Mouse (Mus musculus) hindbrain, embryonic 13.5 days (tissue): ENCODE measurements around the gene Ctsm. TPM values are rescaled to one million over a fixed set of nuclear protein-coding genes. Genes with fewer than 3 reads are reported as not detected.
"Not testable (repeated sequence)": the region's sequence is repeated elsewhere in the genome, so short reads cannot be mapped to it uniquely, and the experiment has no call there.

Source experiments
- ATAC-seq: fragments of 200-750 bp; cut with Nextera tagmentation; 2 replicates; pipeline ENCODE4 v1.8.0; 2017; ENCODE audit warnings: moderate TSS enrichment; ENCODE audit not compliant: low FRiP score
- H3K27ac ChIP-seq: fragments of 300-500 bp; sonication (generic); 2 replicates; pipeline ENCODE4 v1.5.1; 2015; ENCODE audit warnings: inconsistent platforms, mild to moderate bottlenecking, moderate library complexity
- H3K27me3 ChIP-seq: fragments of 300-500 bp; sonication (generic); 2 replicates; pipeline ENCODE4 v1.6.1; 2015; ENCODE audit warnings: mild to moderate bottlenecking, inconsistent platforms
- H3K36me3 ChIP-seq: fragments of 300-500 bp; sonication (generic); 2 replicates; pipeline ENCODE4 v1.6.1; 2015; ENCODE audit warnings: mild to moderate bottlenecking, inconsistent platforms
- H3K4me1 ChIP-seq: fragments of 300-500 bp; sonication (generic); replicated peaks from 2 replicates; pipeline ENCODE4 v1.6.1; 2015; ENCODE audit warnings: inconsistent platforms
- H3K4me2 ChIP-seq: fragments of 300-500 bp; sonication (generic); 2 replicates; pipeline ENCODE4 v1.6.1; 2015; ENCODE audit warnings: inconsistent platforms, mild to moderate bottlenecking, moderate library complexity
- H3K4me3 ChIP-seq: fragments of 300-500 bp; sonication (generic); 2 replicates; pipeline ENCODE4 v1.5.1; 2015; ENCODE audit warnings: mild to moderate bottlenecking, inconsistent platforms
- H3K9ac ChIP-seq: fragments of 300-500 bp; sonication (generic); 2 replicates; pipeline ENCODE4 v1.6.1; 2015; ENCODE audit warnings: mild to moderate bottlenecking, inconsistent platforms
- H3K9me3 ChIP-seq: fragments of 300-500 bp; sonication (generic); 2 replicates; pipeline ENCODE4 v1.6.1; 2016; ENCODE audit warnings: inconsistent platforms
- WGBS: fragments of 180-500 bp; shearing (Covaris S2); methylation state at CpG from one replicate; pipeline ENCODE4 v1.1.7; 2015; 5-methylcytosine and 5-hydroxymethylcytosine counted together
- polyA plus RNA-seq: library from polyadenylated mRNA; unstranded; fragments of >200 nt; fragmentation: Nextera tagmentation; extraction: Ambion mirVana; gene quantifications from 2 replicates; pipeline ENCODE4 v1.2.1, GENCODE M21; 2015

The Ctsm gene
- not detected in 2 replicates for polyA plus RNA-seq

- Histone ChIP-seq H3K4me2 (no peak within 1 kb of the TSS), H3K27me3 (no peaks in the 10 kb centered on the region), H3K9ac (no peak within 1 kb of the TSS), H3K36me3 (no peaks in the 10 kb centered on the region), H3K4me3 (no peak within 1 kb of the TSS), H3K27ac (no peak within 1 kb of the TSS), H3K9me3 (peaks cover 35% of the 10 kb centered on the region), H3K4me1 (no peaks in the 10 kb centered on the region)
- ATAC-seq, result no peak
- WGBS, result 75% methylated on average over 4 of the region's 4 CpGs
Observed at GRCm38 (mm10) chr13:61541631-61542030, at the start of gene Ctsm. Gene Ctsm, minus strand, starts transcription at chr13:61541839.

GRCm38 (mm10) chr13:61570027-61570426 is 28.4 kb upstream of the Ctsm start, which contains the start of gene Cts3:
Gene Cts3, minus strand, starts transcription at chr13:61570127.
- Histone ChIP-seq H3K9me3 (peaks cover 48% of the 10 kb centered on the region), H3K27me3 (no peaks in the 10 kb centered on the region)
- ATAC-seq, result no peak

GRCm38 (mm10) chr13:61568074-61568473 is 26.4 kb upstream of the Ctsm start, which contains the start of gene Gm49352:
Gene Gm49352, minus strand, starts transcription at chr13:61568174.
- H3K4me1 ChIP-seq, H3K27me3 ChIP-seq, H3K36me3 ChIP-seq, H3K4me3 ChIP-seq, H3K9ac ChIP-seq, ATAC-seq, H3K27ac ChIP-seq, H3K4me2 ChIP-seq: not testable (repeated sequence)
- 32% methylated on average over 1 of the region's 1 CpGs for WGBS
- peaks cover 45% of the 10 kb centered on the region for H3K9me3 ChIP-seq

More at GRCm38 (mm10) chr13:61570027-61570426, 28.4 kb upstream of the Ctsm start, which contains the start of gene Cts3:
- Histone ChIP-seq H3K4me1 (no peaks in the 10 kb centered on the region), H3K4me3 (no peak within 1 kb of the TSS), H3K36me3 (no peaks in the 10 kb centered on the region), H3K9ac (no peak within 1 kb of the TSS), H3K4me2 (no peak within 1 kb of the TSS), H3K27ac (no peak within 1 kb of the TSS)

Other genes with a start within 250 kb of the Ctsm start
- gene Cts7, start 183.6 kb downstream of the Ctsm start, polyA plus RNA-seq, result not detected in 2 replicates
- not detected in 2 replicates for gene Gm49352, start 26.3 kb upstream of the Ctsm start, polyA plus RNA-seq
- not detected in 2 replicates for gene Cts3, start 28.3 kb upstream of the Ctsm start, polyA plus RNA-seq